Mouse (Mus musculus) stomach, embryonic 16.5 days (tissue): ENCODE data around the gene St8sia6. TPM values are rescaled to one million over a fixed set of nuclear protein-coding genes. Genes with fewer than 3 reads are reported as not detected.

Experiments
- ATAC-seq: fragments of 200-750 bp; cut with Nextera tagmentation; 2 replicates; pipeline ENCODE4 v1.8.0; 2017; ENCODE audit warnings: moderate number of reproducible peaks, moderate TSS enrichment; ENCODE audit not compliant: insufficient read depth, low FRiP score
- H3K27ac ChIP-seq: fragments of 300-500 bp; sonication (generic); 2 replicates; pipeline ENCODE4 v1.5.1; 2014; ENCODE audit warnings: low read length
- H3K27me3 ChIP-seq: fragments of 300-500 bp; sonication (generic); 2 replicates; pipeline ENCODE4 v1.6.1; 2014; ENCODE audit warnings: low read length, control low read depth, mixed read lengths; ENCODE audit not compliant: control insufficient read depth, insufficient read depth
- H3K36me3 ChIP-seq: fragments of 300-500 bp; sonication (generic); 2 replicates; pipeline ENCODE4 v1.6.1; 2014; ENCODE audit warnings: low read length; ENCODE audit not compliant: control insufficient read depth, insufficient read depth
- H3K4me1 ChIP-seq: fragments of 300-500 bp; sonication (generic); 2 replicates; pipeline ENCODE4 v1.6.1; 2014; ENCODE audit warnings: low read length, control low read depth, mixed read lengths; ENCODE audit not compliant: control insufficient read depth, insufficient read depth
- H3K4me2 ChIP-seq: fragments of 300-500 bp; sonication (generic); 2 replicates; pipeline ENCODE4 v1.6.1; 2014; ENCODE audit warnings: low read depth, low read length, mixed read lengths
- H3K4me3 ChIP-seq: fragments of 300-500 bp; sonication (generic); replicated peaks from 2 replicates; pipeline ENCODE4 v1.5.1; 2014; ENCODE audit warnings: mild to moderate bottlenecking, low read length
- H3K9ac ChIP-seq: fragments of 300-500 bp; sonication (generic); 2 replicates; pipeline ENCODE4 v1.6.1; 2014; ENCODE audit warnings: low read length
- H3K9me3 ChIP-seq: fragments of 300-500 bp; sonication (generic); replicated peaks from 2 replicates; pipeline ENCODE4 v1.6.1; 2016; ENCODE audit warnings: low read length, control low read depth; ENCODE audit not compliant: control insufficient read depth
- WGBS: fragments of 180-500 bp; shearing (Covaris S2); extraction: QIAGEN DNeasy Blood & Tissue Kit; methylation state at CpG from one replicate; pipeline ENCODE4 v1.1.7; 2014; 5-methylcytosine and 5-hydroxymethylcytosine counted together
- polyA plus RNA-seq: library from polyadenylated mRNA; unstranded; fragments of >200 nt; fragmentation: Nextera tagmentation; extraction: Ambion mirVana; gene quantifications from 2 replicates; pipeline ENCODE4 v1.2.1, GENCODE M21; 2015

The St8sia6 gene
- polyA plus RNA-seq, 1 experiment from 2014 or later, result 0.80 TPM

DNA sequence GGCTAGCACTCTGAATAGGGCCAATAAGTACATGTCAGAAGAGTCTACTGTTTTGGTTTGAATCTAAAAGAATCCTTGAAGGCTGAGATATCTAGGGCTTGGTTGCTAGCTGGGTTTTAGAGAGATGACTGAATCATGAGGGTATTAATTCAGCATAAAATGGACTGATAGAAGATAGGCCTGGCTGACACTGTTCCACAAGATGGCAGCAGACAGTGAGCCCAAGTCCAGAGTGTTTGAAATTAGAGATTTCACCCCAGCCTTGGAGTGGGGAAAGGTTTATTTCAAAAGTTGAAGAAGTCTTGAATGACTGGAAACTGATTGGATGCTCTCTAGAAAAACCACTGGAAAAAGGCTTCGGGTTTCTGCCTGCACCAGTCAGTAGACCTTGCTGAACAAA, 17.4 kb downstream of the St8sia6 start:
- Histone ChIP-seq H3K27me3 (no peaks in the 10 kb centered on the region), H3K4me1 (no peaks in the 10 kb centered on the region), H3K27ac (no peak overlapping the region), H3K4me3 (no peak overlapping the region), H3K9me3 (no peaks in the 10 kb centered on the region), H3K36me3 (no peaks in the 10 kb centered on the region), H3K9ac (no peak overlapping the region), H3K4me2 (no peak overlapping the region)
- no peak for ATAC-seq
- WGBS, result 81% methylated on average over 1 of the region's 1 CpGs

DNA sequence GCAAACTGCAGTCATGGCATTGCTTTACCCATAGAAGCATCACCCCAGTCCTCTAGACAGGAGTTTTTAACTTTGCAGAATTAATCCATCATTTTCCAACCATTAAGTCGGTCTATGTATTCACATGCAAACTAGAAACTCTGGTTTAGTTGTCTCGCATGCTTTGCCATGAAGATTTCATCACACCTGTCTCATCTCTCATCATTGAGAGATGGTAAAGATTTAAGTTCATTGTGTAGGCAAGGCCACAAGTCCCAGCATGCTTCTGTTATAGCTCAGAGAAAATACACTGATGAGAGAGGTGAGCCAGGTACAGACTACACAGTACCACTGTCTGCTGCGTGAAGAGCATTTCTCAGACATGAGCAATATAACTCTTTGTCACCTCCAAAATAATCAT, 18.8 kb downstream of the St8sia6 start:
- no peak for ATAC-seq
- Histone ChIP-seq H3K9ac (no peak overlapping the region), H3K27me3 (no peaks in the 10 kb centered on the region), H3K4me2 (no peak overlapping the region), H3K9me3 (no peaks in the 10 kb centered on the region), H3K36me3 (no peaks in the 10 kb centered on the region), H3K27ac (no peak overlapping the region), H3K4me3 (no peak overlapping the region), H3K4me1 (no peaks in the 10 kb centered on the region)
- WGBS, result 78% methylated on average over 3 of the region's 3 CpGs

DNA sequence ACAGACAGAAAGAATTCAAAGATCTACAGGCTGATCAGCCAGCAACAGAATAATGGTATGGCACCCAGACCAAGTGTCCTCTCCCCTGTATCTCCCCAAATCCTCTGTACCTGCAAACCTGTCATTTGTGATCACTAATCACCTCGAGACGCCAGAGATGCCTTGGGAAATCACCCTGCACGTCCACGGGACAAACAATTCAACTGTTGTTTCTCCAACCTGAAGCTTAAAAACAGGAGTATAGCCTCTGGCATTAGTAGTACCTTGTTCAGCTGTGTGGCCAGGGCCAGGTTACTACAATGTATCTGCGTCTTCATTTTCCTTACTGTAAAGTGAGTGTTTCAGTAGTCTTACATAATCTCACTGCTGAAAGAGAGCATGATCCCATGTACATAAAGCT, 25.3 kb downstream of the St8sia6 start:
- Histone ChIP-seq H3K9me3 (no peaks in the 10 kb centered on the region), H3K27ac (no peak overlapping the region), H3K9ac (no peak overlapping the region), H3K4me3 (no peak overlapping the region), H3K36me3 (no peaks in the 10 kb centered on the region), H3K4me1 (no peaks in the 10 kb centered on the region), H3K27me3 (no peaks in the 10 kb centered on the region), H3K4me2 (no peak overlapping the region)
- 63% methylated on average over 5 of the region's 5 CpGs for WGBS
- no peak for ATAC-seq

DNA sequence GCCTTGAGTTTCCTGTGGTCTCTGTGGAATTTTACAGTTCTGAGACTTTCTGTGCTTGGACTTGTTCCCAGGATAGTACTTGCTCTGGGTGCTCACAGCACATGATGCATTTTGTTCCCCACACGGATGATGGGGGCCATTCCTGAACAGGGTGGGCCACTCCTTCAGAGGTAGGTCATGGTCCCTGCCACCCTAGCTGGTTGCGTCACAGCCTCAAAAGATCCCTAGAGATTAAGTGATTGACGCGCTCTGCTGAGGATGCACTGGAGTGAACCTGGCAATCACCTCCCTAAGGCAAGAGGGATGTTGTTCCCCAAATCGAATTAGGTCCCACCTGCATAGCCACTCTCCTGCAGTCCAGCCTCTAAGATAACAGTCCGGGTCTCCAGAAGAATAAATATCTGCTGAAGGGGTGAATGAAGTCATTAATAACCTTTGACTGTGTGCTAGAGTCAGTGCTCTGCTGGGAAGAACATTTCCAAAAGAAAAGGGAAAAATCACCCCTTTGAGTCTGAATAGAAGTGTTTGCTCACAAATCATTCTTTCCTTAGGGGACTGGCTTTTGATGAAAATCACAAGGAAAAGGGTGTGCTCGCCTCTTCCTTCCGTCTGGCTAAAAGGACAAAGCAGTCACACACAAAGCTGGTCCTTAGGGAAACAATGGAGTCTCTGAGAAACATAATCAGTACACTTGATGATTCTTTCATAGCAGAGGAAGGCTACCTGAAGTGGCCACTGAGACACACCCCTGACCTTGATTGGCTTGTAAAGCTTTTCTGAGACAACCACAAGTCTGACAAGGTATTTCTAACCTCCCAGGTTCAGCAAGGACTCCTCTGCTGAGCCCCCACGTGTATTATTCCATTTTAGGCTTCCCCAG, 26.1 kb downstream of the St8sia6 start:
- Histone ChIP-seq H3K4me2 (no peak overlapping the region), H3K27me3 (no peaks in the 10 kb centered on the region), H3K9me3 (no peaks in the 10 kb centered on the region), H3K4me3 (no peak overlapping the region), H3K27ac (no peak overlapping the region), H3K4me1 (no peaks in the 10 kb centered on the region), H3K36me3 (no peaks in the 10 kb centered on the region), H3K9ac (no peak overlapping the region)
- WGBS, result 46% methylated on average over 9 of the region's 9 CpGs
- no peak for ATAC-seq

DNA sequence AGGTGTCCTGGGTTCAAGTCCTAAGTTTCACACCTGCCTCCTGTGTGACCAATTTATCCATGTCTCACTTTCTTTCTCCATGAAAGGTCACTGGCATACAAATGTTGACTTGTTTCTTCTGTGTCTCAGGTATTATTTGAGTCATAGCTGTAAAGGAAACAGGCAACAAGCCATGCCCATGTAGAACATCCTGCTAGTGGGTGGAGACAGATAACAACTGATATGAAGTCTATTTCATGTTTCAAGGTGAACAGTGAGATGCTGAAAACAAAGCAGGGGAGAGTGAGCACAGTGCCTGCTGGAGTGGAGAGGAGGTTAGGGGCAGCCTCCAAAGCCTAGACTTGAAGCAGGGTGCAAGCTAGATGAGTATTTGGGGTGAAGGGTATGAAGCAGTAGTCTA, 33.5 kb downstream of the St8sia6 start:
- Histone ChIP-seq H3K9ac (no peak overlapping the region), H3K36me3 (no peaks in the 10 kb centered on the region), H3K4me1 (no peaks in the 10 kb centered on the region), H3K4me3 (no peak overlapping the region), H3K9me3 (no peaks in the 10 kb centered on the region), H3K27me3 (no peaks in the 10 kb centered on the region; the same call in 1 of the 2 replicates), H3K4me2 (no peak overlapping the region), H3K27ac (no peak overlapping the region)
- no peak for ATAC-seq

DNA sequence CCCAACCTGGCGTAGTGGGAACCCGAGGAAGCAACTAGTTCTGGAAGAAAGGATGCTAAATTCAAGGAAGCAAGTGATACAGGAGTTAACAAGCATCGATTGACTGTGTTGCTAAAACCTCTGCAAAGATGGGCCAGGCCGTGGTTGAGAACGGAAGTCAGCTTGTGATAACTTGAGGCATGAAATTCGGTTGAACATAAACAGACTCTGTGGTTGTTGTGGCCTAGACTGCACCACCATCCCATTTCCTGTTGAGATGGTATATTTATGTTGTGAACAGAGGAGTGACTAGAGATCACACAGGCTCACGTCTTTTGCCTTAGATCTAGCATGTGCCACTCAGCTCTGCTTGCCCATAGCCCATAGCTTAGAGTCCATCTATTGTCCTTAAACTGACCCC, 36.5 kb downstream of the St8sia6 start:
- no peak overlapping the region for H3K9ac ChIP-seq
- H3K27ac ChIP-seq, result no peak overlapping the region
- H3K36me3 ChIP-seq, result no peaks in the 10 kb centered on the region
- H3K27me3 ChIP-seq, result no peaks in the 10 kb centered on the region; the same call in 1 of the 2 replicates
- H3K4me2 ChIP-seq, result no peak overlapping the region
- 75% methylated on average over 7 of the region's 7 CpGs for WGBS
- H3K4me1 ChIP-seq, result no peaks in the 10 kb centered on the region
- no peak for ATAC-seq
- no peak overlapping the region for H3K4me3 ChIP-seq
- no peaks in the 10 kb centered on the region for H3K9me3 ChIP-seq

DNA sequence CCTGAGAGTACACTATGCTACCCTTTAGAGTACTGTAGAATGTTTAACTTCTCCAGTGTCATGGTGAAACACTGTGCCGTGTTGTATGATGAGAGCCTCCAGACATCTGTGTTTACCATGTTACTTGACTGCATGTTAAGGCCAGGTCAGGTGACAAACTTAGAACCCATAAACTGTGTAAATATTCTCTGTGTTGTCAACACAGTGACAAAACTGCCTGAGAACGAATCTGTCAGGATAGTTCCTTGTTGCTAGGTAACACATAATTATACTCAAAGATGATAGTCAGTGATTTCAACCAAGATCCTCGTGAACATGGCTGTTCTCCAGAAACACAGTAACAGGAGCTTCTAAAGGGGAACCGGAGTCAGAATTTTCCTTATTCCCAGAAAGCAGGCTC, 38.1 kb downstream of the St8sia6 start:
- WGBS, result 67% methylated on average over 4 of the region's 4 CpGs
- no peak overlapping the region for H3K4me2 ChIP-seq
- no peak overlapping the region for H3K27ac ChIP-seq
- H3K9me3 ChIP-seq, result no peaks in the 10 kb centered on the region
- ATAC-seq, result no peak
- no peak overlapping the region for H3K4me3 ChIP-seq
- no peaks in the 10 kb centered on the region for H3K36me3 ChIP-seq
- H3K4me1 ChIP-seq, result no peaks in the 10 kb centered on the region
- H3K9ac ChIP-seq, result no peak overlapping the region
- no peaks in the 10 kb centered on the region; the same call in 1 of the 2 replicates for H3K27me3 ChIP-seq

DNA sequence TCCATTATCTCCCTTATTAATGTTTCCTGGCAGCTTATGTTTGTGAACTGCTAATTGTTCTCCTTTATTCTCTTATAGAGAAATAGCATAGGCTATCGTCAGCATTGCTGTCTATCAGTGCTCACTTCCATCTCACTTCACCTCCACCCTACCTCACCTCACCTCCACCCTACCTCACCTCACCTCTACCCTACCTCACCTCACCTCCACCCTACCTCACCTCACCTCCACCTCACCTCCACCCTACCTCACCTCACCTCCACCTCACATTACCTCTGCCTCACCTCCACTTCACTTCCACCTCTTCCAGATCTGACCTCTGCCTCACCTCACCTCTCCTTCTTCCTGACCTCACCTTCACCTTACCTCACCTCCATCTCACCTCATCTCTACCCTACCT, 42.2 kb downstream of the St8sia6 start:
- 55% methylated on average over 1 of the region's 1 CpGs for WGBS
- Histone ChIP-seq H3K4me1 (no peaks in the 10 kb centered on the region), H3K36me3 (no peaks in the 10 kb centered on the region), H3K27me3 (no peaks in the 10 kb centered on the region), H3K4me3 (no peak overlapping the region), H3K27ac (no peak overlapping the region), H3K9ac (no peak overlapping the region), H3K4me2 (no peak overlapping the region), H3K9me3 (no peaks in the 10 kb centered on the region)
- no peak for ATAC-seq

DNA sequence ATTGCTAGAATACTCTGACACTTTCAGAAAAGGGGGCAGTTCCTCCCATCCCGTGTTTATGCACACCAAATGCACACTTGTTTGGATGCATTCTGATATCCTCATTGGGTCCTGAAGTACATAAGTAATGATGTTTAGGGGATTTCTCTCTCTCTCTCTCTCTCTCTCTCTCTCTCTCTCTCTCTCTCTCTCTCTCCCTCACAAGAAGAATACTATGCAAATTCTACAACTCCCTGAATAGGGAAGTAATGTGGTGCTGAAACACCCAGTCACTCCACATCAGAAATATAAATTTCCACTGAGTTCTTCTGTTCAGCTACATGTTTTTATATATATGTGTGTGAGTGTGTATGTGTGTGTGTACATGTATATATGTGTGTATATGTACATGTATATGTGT, 43.1 kb downstream of the St8sia6 start:
- no peaks in the 10 kb centered on the region for H3K4me1 ChIP-seq
- ATAC-seq, result no peak
- no peaks in the 10 kb centered on the region for H3K9me3 ChIP-seq
- 74% methylated on average over 1 of the region's 1 CpGs for WGBS
- no peak overlapping the region for H3K27ac ChIP-seq
- no peak overlapping the region for H3K9ac ChIP-seq
- no peaks in the 10 kb centered on the region for H3K36me3 ChIP-seq
- no peak overlapping the region for H3K4me3 ChIP-seq
- no peak overlapping the region for H3K4me2 ChIP-seq
- H3K27me3 ChIP-seq, result no peaks in the 10 kb centered on the region
